Mouse (Mus musculus) macrophage (primary cell): ENCODE measurements around the gene Kdm1b. TPM values are rescaled to one million over a fixed set of nuclear protein-coding genes. Genes with fewer than 3 reads are reported as not detected.

ENCODE experiments used
- polyA plus RNA-seq: library from polyadenylated mRNA; stranded (reverse); fragments of 250-400 nt; gene quantifications from 3 replicates; pipeline ENCODE4 v1.2.4, GENCODE M21; 2018; ENCODE audit warnings: inconsistent platforms

The Kdm1b gene
- polyA plus RNA-seq, 1 experiment from 2014 or later, result 10.2 TPM

Other genes starting within 250 kb of the Kdm1b start
- 14.0 to 19.7 TPM (median 18.0 TPM) in 3 replicates for gene Kif13a, start 113.6 kb upstream of the Kdm1b start, polyA plus RNA-seq
- gene Nhlrc1, start 28.6 kb upstream of the Kdm1b start, polyA plus RNA-seq, result 1.5 to 3.3 TPM (median 1.6 TPM) in 3 replicates
- 2.7 to 3.9 TPM (median 3.6 TPM) in 3 replicates for gene Tpmt, start 1.2 kb downstream of the Kdm1b start, polyA plus RNA-seq
- 137 to 145 TPM (median 138 TPM) in 3 replicates for gene Dek, start 62.7 kb downstream of the Kdm1b start, polyA plus RNA-seq
- gene Rnf144b, start 79.2 kb downstream of the Kdm1b start, polyA plus RNA-seq, result 18.6 to 49.6 TPM (median 33.3 TPM) in 3 replicates